9 mouse cellular contexts compared by ENCODE assay signal in genomic region chr1:38357933-38358796, GRCm38 (mm10).
DNase-seq lines count a peak whose midpoint lies in the region; ATAC-seq and TF ChIP-seq lines count a peak whose summit lies in the region.
"Had no signal": no experiment of that assay in that cellular context is flagged by ENCODE, and none has a peak within 500 bp of the region (broad histone marks: within the 10 kb centered on the region; RNA-seq: fewer than 3 reads in every experiment).

No protein-coding gene starts in this region.

- peak; percentile 35; the same call in 1 of the 2 replicates for TF ChIP-seq EP300 in lung, postnatal 0 days (IDR thresholded peaks at IDR 0.05)

- H3K4me3 ChIP-seq in intestine, embryonic 14.5 days (ENCODE audit: low read depth, low read length), result no peak overlapping the region
- no peak overlapping the region for H3K4me3 ChIP-seq in intestine, postnatal 0 days (ENCODE audit: low read depth, low read length)
- no peak overlapping the region for H3K4me3 ChIP-seq in embryonic facial prominence, embryonic 11.5 days (ENCODE audit: low read depth, low read length)
- H3K4me3 ChIP-seq in lung, postnatal 0 days (ENCODE audit: low read depth, low read length), result no peak overlapping the region
- no peak overlapping the region for H3K4me3 ChIP-seq in thymus, adult 2 months (ENCODE audit: control insufficient read depth, insufficient read depth, low read length)
- H3K4me3 ChIP-seq: liver, embryonic 13.5 days had no signal

- TF ChIP-seq CTCF in intestine, postnatal 0 days (IDR thresholded peaks at IDR 0.05; ENCODE audit: low read depth), result no peak
- TF ChIP-seq CTCF in lung, postnatal 0 days (IDR thresholded peaks at IDR 0.05), result no peak
- no peak for TF ChIP-seq CTCF in thymus, adult 2 months (IDR thresholded peaks at IDR 0.05; ENCODE audit: borderline replicate concordance, control insufficient read depth, extremely low read depth, insufficient read depth, low read length, poor library complexity)

- DNase-seq in intestine, embryonic 14.5 days (ENCODE audit: low spot score), result no peak
- peak; percentile 57 for DNase-seq in embryonic facial prominence, embryonic 11.5 days (ENCODE audit: low spot score)
- peak; percentile 33 to 35 for DNase-seq in heart, adult 9 months (ENCODE audit: low spot score in 2 of 2)
- DNase-seq in lung, postnatal 0 days (ENCODE audit: low spot score), result peak; percentile 78
- DNase-seq in T-cell, adult 2 months (ENCODE audit: low spot score), result no peak
- DNase-seq in thymus, adult 2 months, result no peak
- no peak for DNase-seq in spleen, postnatal 14 days (ENCODE audit: low spot score in 2 of 2)
- DNase-seq: liver, embryonic 13.5 days had no signal

- peak overlapping the region; percentile 15 for H3K4me2 ChIP-seq in intestine, embryonic 14.5 days (ENCODE audit: low read length)
- H3K4me2 ChIP-seq in intestine, postnatal 0 days (replicated peaks; ENCODE audit: low read depth), result no peak overlapping the region
- H3K4me2 ChIP-seq in embryonic facial prominence, embryonic 11.5 days (ENCODE audit: low read depth, low read length), result no peak overlapping the region
- peak overlapping the region; percentile 11 for H3K4me2 ChIP-seq in lung, postnatal 0 days (replicated peaks; ENCODE audit: low read depth, low read length)
- H3K4me2 ChIP-seq: liver, embryonic 13.5 days had no signal

- H3K9ac ChIP-seq in intestine, embryonic 14.5 days (ENCODE audit: low read length), result no peak overlapping the region
- no peak overlapping the region for H3K9ac ChIP-seq in intestine, postnatal 0 days (ENCODE audit: low read depth, low read length)
- no peak overlapping the region for H3K9ac ChIP-seq in embryonic facial prominence, embryonic 11.5 days (replicated peaks; ENCODE audit: low read length)
- no peak overlapping the region for H3K9ac ChIP-seq in lung, postnatal 0 days (replicated peaks; ENCODE audit: low read depth)
- H3K9ac ChIP-seq: liver, embryonic 13.5 days had no signal

- H3K4me1 ChIP-seq in intestine, embryonic 14.5 days (replicated peaks; ENCODE audit: control insufficient read depth, insufficient read depth, low read length), result peaks cover 24% of the 10 kb centered on the region
- 0 out of 2 replicates have a peak, but pooled peaks cover 2% of the 10 kb centered on the region for H3K4me1 ChIP-seq in intestine, postnatal 0 days (replicated peaks; ENCODE audit: control insufficient read depth, insufficient read depth, low read length)
- no peaks in the 10 kb centered on the region for H3K4me1 ChIP-seq in embryonic facial prominence, embryonic 11.5 days (ENCODE audit: control insufficient read depth, insufficient read depth, low read length)
- peaks cover 4% of the 10 kb centered on the region for H3K4me1 ChIP-seq in lung, postnatal 0 days (ENCODE audit: insufficient read depth, low read depth, low read length)
- 0 out of 2 replicates have a peak, but pooled peaks cover 6% of the 10 kb centered on the region for H3K4me1 ChIP-seq in thymus, adult 2 months (replicated peaks; ENCODE audit: control insufficient read depth, insufficient read depth, low read length)
- H3K4me1 ChIP-seq: liver, embryonic 13.5 days had no signal

- no peaks in the 10 kb centered on the region for H3K9me3 ChIP-seq in intestine, embryonic 14.5 days (ENCODE audit: control insufficient read depth, low read length)
- no peaks in the 10 kb centered on the region for H3K9me3 ChIP-seq in intestine, postnatal 0 days (ENCODE audit: control insufficient read depth)
- H3K9me3 ChIP-seq in embryonic facial prominence, embryonic 11.5 days (replicated peaks; ENCODE audit: control insufficient read depth, low read length), result no peaks in the 10 kb centered on the region
- H3K9me3 ChIP-seq in lung, postnatal 0 days (ENCODE audit: low read length), result no peaks in the 10 kb centered on the region
- H3K9me3 ChIP-seq: liver, embryonic 13.5 days had no signal

- no peak for TF ChIP-seq POLR2A in thymus, adult 2 months (IDR thresholded peaks at IDR 0.05; ENCODE audit: control insufficient read depth, extremely low read depth, insufficient read depth, low read length, poor library complexity)

- peak; percentile 20; the same call in 1 of the 2 replicates for ATAC-seq in intestine, embryonic 14.5 days (replicated peaks; ENCODE audit: low FRiP score, low TSS enrichment, low read depth)
- no peak for ATAC-seq in intestine, postnatal 0 days
- no peak for ATAC-seq in embryonic facial prominence, embryonic 11.5 days (replicated peaks; ENCODE audit: insufficient number of reproducible peaks, low FRiP score, low TSS enrichment, low read depth)
- ATAC-seq in lung, postnatal 0 days, result peak; percentile 66

- no peaks in the 10 kb centered on the region for H3K27me3 ChIP-seq in intestine, embryonic 14.5 days (replicated peaks; ENCODE audit: control insufficient read depth, insufficient read depth, low read length)
- no peaks in the 10 kb centered on the region for H3K27me3 ChIP-seq in intestine, postnatal 0 days (replicated peaks; ENCODE audit: control insufficient read depth, insufficient read depth, low read length)
- H3K27me3 ChIP-seq in embryonic facial prominence, embryonic 11.5 days (ENCODE audit: control insufficient read depth, insufficient read depth, low read length), result no peaks in the 10 kb centered on the region
- no peaks in the 10 kb centered on the region for H3K27me3 ChIP-seq in lung, postnatal 0 days (replicated peaks; ENCODE audit: insufficient read depth, low read length)
- no peaks in the 10 kb centered on the region for H3K27me3 ChIP-seq in thymus, adult 2 months (ENCODE audit: control insufficient read depth, insufficient read depth, low read length)
- H3K27me3 ChIP-seq: liver, embryonic 13.5 days had no signal

- peak overlapping the region; percentile 65 for H3K27ac ChIP-seq in intestine, embryonic 14.5 days (ENCODE audit: low read depth)
- H3K27ac ChIP-seq in intestine, postnatal 0 days (ENCODE audit: low read depth, low read length), result no peak overlapping the region
- no peak overlapping the region for H3K27ac ChIP-seq in embryonic facial prominence, embryonic 11.5 days (replicated peaks; ENCODE audit: low read depth, low read length)
- peak overlapping the region; percentile 38 for H3K27ac ChIP-seq in lung, postnatal 0 days (ENCODE audit: low read length)
- no peak overlapping the region for H3K27ac ChIP-seq in thymus, adult 2 months (ENCODE audit: control insufficient read depth, insufficient read depth, low read length)
- H3K27ac ChIP-seq: liver, embryonic 13.5 days had no signal

- 19% methylated on average over 10 of the region's 10 CpGs for WGBS in intestine, embryonic 14.5 days
- WGBS in intestine, postnatal 0 days, result 23% methylated on average over 10 of the region's 10 CpGs
- WGBS in embryonic facial prominence, embryonic 11.5 days, result 55% methylated on average over 10 of the region's 10 CpGs
- 29% methylated on average over 10 of the region's 10 CpGs for WGBS in lung, postnatal 0 days
- 92% methylated on average over 10 of the region's 10 CpGs for WGBS in thymus, adult 2 months

- H3K36me3 ChIP-seq in intestine, embryonic 14.5 days (ENCODE audit: control insufficient read depth, insufficient read depth, low read length), result no peaks in the 10 kb centered on the region
- H3K36me3 ChIP-seq in intestine, postnatal 0 days (ENCODE audit: control insufficient read depth, insufficient read depth), result no peaks in the 10 kb centered on the region
- H3K36me3 ChIP-seq in embryonic facial prominence, embryonic 11.5 days (replicated peaks; ENCODE audit: control insufficient read depth, insufficient read depth, low read depth, low read length), result no peaks in the 10 kb centered on the region
- no peaks in the 10 kb centered on the region for H3K36me3 ChIP-seq in lung, postnatal 0 days (ENCODE audit: insufficient read depth, low read length)
- no peaks in the 10 kb centered on the region for H3K36me3 ChIP-seq in thymus, adult 2 months (ENCODE audit: control insufficient read depth, insufficient read depth, low read length)
- H3K36me3 ChIP-seq: liver, embryonic 13.5 days had no signal

Comparison
In these comparisons a context has a peak if more than half of its experiments do, and no peak if none do; other contexts are left out.
1. ATAC-seq: peak in intestine, embryonic 14.5 days (single experiment) and lung, postnatal 0 days (single experiment); none in intestine, postnatal 0 days (single experiment) and embryonic facial prominence, embryonic 11.5 days (single experiment).
2. H3K27ac ChIP-seq: peak in intestine, embryonic 14.5 days (single experiment) and lung, postnatal 0 days (single experiment); none in intestine, postnatal 0 days (single experiment), embryonic facial prominence, embryonic 11.5 days (single experiment) and thymus, adult 2 months (single experiment).
3. H3K4me2 ChIP-seq: peak in intestine, embryonic 14.5 days (single experiment) and lung, postnatal 0 days (single experiment); none in intestine, postnatal 0 days (single experiment) and embryonic facial prominence, embryonic 11.5 days (single experiment).
4. DNase-seq: peak in embryonic facial prominence, embryonic 11.5 days (single experiment), heart, adult 9 months (2 of 2) and lung, postnatal 0 days (single experiment); none in intestine, embryonic 14.5 days (single experiment), T-cell, adult 2 months (single experiment), thymus, adult 2 months (single experiment) and spleen, postnatal 14 days (0 of 2).